Mouse (Mus musculus): Measurements from ENCODE around the gene Fasl.
A peak's percentile ranks its signal among the peaks of the same experiment; 100 is the strongest.

The Fasl gene

DNA sequence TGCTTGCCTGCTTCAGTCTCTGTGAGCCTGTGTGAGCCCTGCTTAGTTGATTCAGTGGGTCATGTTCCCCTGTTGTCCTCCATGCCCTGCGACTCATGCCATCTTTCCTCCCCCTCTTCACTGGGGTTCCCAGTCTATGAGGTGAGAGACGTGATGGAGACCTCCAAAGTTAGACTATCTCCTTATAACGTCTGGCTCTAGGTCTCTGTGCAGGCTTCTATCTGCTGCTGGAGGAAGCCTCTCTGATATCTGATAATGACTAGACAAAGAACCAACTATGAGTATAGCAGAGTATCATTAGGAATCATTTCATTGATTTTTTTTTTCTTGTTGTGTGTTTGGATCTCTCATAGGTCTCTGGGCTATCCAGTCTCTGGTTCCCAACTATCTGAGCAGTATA lies 31.7 kb downstream of the Fasl start:
- no peak for DNase-seq (ENCODE audit: low spot score)

DNA sequence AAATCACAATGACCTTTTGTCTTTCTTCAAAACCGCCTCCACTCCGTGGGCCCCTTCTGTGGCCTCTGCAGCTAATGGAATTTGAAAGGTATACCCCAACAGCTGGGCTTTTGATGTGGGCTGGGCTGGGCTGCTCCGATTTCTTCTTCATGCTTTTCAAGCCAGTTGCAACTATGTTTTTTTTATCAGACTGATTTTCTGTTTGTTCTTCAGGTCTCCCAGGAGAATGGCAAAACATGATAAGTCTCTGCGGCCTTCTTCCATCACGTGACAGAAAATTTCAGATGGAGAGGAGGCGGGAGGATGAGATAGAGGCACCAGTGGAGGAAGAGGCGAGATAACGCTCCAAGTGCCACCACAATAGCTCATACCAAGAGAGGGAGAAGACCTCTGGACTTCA lies 37.0 kb downstream of the Fasl start:
- DNase-seq (ENCODE audit: low spot score) = no peak

DNA sequence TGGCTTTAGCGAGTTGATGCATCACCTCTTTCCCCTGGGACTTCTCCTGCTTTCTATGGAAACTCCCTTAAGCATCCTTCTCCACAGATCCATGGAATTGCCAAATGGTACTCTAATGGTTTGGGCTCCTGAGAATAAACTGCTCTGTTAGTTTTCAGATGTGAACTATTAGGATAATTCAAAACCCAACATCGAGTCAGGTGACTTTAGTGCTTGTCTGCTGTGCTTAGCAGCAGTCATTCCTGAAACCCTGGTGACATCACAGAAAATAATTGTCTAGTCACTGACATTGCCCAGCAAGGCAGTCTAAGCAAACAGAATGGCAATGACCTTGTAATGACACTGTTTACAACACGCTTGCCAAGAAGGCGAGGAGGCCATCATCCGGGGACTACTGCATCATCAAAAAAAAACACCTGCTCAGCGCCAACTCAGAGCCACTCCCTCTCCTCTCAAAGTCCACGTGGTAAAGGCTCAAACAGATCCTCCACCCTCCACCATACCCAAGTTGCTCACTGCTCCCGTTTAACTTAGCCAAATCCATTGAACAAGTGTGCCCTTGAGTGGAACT lies 37.7 kb downstream of the Fasl start:
- no peak for DNase-seq (ENCODE audit: low spot score)

DNA sequence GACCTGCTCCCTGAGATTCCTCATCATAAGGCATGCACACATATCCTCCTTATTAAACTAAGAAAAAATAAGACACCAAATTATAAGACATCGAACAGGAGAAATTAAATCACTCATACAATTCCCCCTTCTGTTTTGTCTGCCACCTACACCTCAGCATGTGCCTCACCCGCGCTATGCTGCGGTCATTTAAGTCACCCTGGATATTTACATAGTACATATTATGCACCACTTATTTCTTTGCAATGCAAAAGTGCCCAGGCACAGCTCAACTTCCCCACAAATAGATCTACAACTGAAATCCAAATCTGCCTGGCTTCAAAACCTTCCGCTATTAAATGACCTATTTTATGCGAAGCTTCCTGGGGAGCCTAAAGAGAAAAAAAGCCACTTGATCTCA lies 39.6 kb downstream of the Fasl start:
- no peak for DNase-seq (ENCODE audit: low spot score)

DNA sequence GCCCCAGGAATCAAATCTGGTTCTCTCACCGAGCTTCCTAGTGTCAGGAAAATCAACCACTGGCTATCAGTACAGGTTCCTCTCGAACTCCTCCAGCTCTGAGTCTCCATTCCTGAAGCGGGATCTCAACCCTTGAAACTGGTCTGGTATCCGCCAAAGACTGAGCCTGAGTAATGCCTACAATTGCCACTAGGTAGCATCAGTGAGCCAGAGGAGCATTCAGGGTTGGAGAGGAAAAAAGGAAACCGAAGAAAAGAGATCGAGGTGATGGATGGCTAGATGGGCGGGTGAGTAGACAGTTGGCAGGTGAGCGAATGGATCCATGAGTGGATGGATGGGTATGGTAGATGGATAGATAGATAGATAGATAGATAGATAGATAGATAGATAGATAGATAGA lies 40.2 kb downstream of the Fasl start:
- peak; percentile 81 for DNase-seq (ENCODE audit: low spot score)

DNA sequence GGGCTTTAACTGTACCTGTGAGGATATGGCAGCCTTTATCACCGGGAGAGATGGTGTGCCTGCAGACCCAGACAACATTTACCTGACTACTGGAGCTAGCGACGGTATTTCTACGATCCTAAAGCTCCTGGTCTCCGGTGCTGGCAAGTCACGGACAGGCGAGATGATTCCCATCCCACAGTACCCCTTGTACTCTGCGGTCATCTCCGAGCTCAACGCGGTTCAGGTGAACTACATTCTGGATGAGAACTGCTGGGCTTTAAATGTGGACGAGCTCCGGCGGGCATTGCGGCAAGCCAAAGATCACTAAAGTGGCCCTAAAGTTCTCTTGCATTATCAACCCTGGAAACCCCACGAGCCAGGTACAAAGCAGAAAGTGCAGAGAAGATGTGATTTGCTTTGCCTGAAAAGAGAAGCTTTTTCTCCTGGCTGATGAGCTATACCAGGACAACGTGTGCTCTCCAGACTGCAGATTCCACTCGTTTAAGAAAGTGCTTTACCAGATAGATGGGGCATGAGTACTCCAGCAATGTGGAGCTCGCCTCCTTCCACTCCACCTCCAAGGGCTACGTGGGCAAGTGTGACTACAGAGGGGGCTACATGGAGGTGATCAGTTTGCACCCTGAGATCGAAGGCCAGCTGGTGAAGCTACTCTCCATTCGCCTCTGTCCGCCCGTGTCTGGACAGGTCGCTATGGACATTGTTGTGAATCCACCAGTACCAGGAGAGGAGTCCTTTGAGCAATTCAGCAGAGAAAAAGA lies 41.6 kb downstream of the Fasl start:
- no peak for DNase-seq (ENCODE audit: low spot score)

DNA sequence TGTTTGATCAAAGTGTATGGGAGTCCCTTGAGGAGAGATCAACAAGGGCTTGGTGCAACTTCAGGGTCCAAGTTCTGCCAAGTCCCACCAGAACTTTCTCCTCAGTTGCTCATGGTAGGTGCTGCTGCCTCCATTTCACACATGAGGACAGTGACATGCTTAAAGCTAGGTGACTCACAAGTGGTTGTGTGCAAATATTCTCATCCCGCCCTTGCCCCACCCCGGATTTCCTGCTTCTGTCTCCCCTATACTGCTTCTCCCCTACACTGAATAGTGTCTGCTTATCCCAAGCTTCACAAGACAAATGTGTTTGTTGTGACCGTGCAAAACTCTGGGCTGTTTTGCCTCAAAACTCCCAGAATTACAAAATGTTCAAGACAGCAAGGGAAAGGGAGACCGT lies 43.4 kb downstream of the Fasl start:
- no peak for DNase-seq (ENCODE audit: low spot score)

DNA sequence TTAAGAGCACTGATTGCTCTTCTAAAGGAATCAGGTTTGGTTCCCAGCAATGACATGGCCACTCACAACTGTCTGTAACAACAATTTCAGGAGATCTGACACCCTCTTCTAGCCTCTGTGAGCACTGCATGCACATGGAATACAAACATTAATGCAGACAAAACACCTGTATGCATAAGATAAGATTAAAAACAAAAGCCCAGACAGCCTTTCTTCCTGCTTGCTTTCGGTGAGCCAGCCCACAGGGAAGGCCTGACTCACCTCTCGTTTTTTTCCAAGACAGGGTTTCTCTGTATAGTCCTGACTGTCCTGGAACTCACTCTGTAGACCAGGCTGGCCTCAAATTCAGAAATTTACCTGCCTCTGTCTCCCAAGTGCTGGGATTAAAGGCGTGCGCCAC lies 44.1 kb downstream of the Fasl start:
- DNase-seq (ENCODE audit: low spot score) = no peak

DNA sequence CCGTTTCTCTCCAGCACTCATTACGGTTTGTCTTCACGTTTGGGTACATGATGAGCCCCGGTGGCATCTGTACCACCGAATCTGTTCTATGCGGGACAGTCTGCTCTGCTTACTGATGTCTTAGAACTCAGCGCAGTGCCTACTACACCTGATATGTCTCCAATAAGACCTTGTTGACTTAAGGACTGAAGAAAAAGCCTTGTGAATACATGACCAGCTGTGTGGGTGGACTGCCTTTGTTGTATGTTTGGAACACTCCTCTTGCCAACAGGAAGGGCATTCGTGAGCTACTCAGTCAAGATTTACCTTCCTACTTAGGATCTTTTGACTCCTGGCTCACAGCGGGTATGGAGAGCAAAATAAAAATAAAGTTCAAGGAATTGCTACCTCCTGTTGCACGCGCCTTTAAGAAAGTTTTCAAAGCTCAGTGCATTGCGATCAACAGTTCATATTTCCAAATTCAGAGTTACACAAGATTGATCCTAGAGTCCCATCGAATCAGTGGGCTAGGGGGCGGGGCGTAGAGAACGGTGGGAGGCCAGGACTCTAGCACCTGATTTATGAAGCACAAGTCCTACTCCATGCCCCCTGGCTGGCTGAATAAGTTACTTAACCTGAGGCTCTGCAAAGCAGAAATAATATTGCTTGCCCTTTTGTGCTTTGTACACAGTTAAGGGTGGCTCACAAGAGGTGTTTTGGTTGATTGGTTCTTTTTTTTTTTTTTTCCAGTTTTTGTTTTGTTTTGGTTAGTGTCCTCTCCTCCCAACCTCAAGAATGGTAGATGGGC lies 45.6 kb downstream of the Fasl start:
- no peak for DNase-seq (ENCODE audit: low spot score)

DNA sequence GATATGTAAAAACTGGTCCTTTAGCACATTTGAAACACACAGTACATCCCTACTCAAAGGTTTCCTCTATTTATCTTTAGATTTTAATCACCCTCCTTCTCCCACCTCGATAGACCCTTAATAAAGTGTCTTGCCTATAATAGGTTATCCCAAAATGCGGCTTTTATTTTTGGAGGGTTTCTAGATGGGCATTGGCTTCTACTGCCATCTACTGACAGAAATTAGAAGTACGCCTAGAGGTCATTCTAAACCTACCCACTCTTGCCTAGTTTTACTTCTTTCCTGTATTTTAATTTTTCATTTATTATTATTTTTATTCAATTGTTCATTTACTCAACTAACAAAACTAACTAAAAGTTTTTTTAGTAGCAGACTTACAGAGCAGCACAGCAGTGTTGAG lies 51.4 kb downstream of the Fasl start:
- no peak for DNase-seq (ENCODE audit: low spot score)

DNA sequence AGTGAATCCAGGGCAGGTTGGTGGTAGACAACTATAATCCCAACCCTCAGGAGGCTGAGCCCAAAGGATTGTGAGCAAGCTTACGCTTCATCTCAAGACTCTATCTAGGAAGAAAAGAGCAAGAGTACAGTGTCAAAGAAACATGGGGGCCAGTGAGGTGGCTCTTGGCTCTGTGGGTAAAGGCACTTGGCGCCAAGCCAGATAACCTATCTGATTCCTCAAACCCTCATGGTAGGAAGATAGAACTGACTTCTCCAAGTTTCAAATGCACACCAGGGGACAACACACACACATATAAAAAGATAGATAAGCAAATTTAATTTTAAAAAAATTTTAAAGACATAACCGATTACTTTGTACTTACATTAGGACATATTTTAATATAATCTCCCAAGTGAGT lies 52.0 kb downstream of the Fasl start:
- no peak for DNase-seq (ENCODE audit: low spot score)

DNA sequence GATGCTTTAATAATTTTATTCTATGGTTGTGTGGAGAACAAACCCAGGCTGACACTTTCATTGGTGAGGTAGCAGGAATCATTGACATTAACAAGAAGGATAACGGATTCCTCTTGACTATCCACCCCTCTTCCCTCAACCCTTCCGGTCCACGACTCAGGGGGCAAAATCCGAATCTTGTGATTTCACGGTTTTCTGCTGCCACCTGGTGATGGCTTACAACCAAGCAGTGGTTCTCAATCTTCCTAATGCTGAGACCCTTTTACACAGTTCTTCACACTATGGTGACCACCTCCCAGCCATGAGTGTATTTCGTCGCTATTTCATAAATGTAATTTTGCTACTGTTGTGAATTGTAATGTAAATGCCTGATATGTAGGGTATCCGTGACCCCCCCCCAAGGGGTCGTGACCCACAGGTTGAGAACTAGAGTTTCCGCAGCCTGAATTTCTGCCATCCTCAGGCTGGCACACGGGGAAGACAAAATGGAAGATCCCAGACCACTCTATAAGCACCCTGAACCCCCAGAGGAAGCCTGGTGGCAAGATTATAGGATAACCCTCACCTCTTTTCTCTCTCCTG lies 52.7 kb downstream of the Fasl start:
- no peak for DNase-seq (ENCODE audit: low spot score)

DNA sequence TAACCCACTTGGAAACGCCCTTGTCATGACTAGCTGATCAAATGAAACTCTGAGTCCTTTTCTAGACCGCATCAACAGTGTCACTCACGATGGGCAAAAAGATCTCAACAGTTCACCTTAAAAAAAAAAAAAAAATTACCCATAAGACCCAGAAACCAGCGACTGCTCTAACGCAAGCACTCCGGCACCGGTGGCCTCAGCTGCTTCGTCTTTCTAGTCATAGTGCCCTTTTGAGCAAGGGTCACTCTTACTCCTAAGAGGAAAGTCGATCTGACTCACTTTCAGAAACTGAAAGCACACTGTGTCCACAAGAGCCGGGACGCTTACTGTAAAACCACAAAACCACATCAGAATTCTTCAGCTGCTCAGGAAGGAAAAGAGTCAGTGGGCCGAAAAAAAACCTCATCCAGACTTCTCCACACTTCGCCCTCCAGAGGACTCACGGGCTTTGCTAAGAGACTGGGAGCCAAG lies 53.5 kb downstream of the Fasl start:
- DNase-seq (ENCODE audit: low spot score) = no peak

DNA sequence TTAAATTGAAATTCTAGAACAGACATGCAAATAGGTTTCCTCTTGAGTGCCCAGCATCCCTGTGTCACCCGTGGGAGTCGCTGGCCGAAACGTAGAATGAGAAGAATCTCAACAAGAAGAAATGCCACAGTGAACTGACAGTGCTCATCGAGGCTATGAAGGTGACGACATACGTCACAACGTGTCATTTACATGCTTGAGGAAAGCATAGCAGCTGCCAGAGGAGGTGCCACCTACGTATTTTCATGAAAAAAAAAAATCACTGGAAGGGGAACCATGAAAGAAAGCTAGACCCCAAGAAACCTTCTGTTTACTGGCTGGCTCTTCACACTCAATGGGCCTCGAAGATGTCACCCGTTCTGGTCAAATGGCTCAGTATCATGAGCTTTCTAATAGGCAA lies 54.0 kb downstream of the Fasl start:
- no peak for DNase-seq (ENCODE audit: low spot score)
